Mouse (Mus musculus) testis, adult 2 months (tissue): ENCODE data around the gene Tmub1. TPM values are rescaled to one million over a fixed set of nuclear protein-coding genes. Genes with fewer than 3 reads are reported as not detected.

ENCODE experiments used
- H3K27ac ChIP-seq: fragments of 200-500 bp; 2 replicates; pipeline ENCODE4 v1.5.1; 2012; ENCODE audit warnings: low read depth, low read length; ENCODE audit not compliant: control insufficient read depth, insufficient read depth
- H3K27me3 ChIP-seq: fragments of 200-500 bp; 2 replicates; pipeline ENCODE4 v1.6.1; 2012; ENCODE audit warnings: mild to moderate bottlenecking, low read length, moderate library complexity; ENCODE audit not compliant: control insufficient read depth, insufficient read depth
- H3K36me3 ChIP-seq: fragments of 200-500 bp; 2 replicates; pipeline ENCODE4 v1.6.1; 2012; ENCODE audit warnings: mild to moderate bottlenecking, low read length; ENCODE audit not compliant: control insufficient read depth, insufficient read depth
- H3K4me1 ChIP-seq: fragments of 200-500 bp; 2 replicates; pipeline ENCODE4 v1.6.1; 2012; ENCODE audit warnings: low read length; ENCODE audit not compliant: control insufficient read depth, insufficient read depth
- H3K4me3 ChIP-seq: fragments of 200-500 bp; 2 replicates; pipeline ENCODE4 v1.5.1; 2012; ENCODE audit warnings: low read depth, mild to moderate bottlenecking, low read length, moderate library complexity, mixed read lengths; ENCODE audit not compliant: control insufficient read depth
- CTCF ChIP-seq: fragments of 200-500 bp; IDR thresholded peaks from 2 replicates; pipeline ENCODE4 v1.5.1; 2012; ENCODE audit warnings: low read depth, mild to moderate bottlenecking, inconsistent platforms, low read length, moderate library complexity; ENCODE audit not compliant: control insufficient read depth, insufficient read depth, insufficient replicate concordance
- POLR2A ChIP-seq: fragments of 200-500 bp; IDR thresholded peaks from 2 replicates; pipeline ENCODE4 v1.6.1; 2012; ENCODE audit warnings: low read depth, mild to moderate bottlenecking, inconsistent platforms, low read length, moderate library complexity; ENCODE audit not compliant: control insufficient read depth
- polyA plus RNA-seq: library from polyadenylated mRNA; depleted of rRNA; stranded (reverse); fragments of >200 nt; gene quantifications from 2 replicates; pipeline ENCODE4 v1.2.3, GENCODE M21; 2012

The Tmub1 gene
- polyA plus RNA-seq, 1 experiment, result 5.7 TPM

DNA sequence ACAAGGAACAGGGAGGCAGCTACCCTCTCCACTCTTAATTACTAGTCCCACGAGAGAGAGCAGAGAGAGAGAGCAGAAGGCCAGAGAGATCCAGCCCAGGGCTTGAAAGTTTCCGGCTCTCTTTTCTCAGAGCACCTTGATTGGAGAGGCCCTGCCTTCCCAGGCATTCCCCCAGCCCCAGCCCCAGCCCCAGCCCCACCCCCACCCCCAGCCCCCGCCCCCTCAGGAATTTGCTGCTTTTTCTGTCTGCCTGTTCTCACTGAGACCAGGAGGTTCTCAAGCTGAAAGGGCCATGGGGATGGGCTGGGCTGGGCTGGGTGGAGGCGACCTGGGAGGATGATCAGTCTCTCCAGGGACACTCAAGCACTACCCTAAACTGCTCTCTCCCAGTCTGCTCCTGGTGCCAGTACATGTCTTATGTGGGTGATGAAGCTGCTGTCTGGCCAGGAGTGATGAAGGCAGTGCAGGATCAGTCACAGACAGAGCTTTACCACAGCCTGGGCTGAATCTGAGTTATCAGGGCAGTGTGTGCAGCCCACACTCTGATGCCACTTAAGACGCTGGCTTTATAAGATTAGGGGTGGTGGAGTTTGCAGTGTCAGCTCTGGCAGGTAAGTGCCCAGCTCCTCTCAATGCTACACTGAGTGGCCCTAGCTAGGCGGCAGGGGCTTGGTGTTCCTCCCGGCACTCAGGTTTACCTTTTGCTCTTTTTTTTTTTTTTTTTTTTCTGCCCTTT, 25.4 kb upstream of the Tmub1 start:
- Histone ChIP-seq H3K27me3 (no peaks in the 10 kb centered on the region), H3K4me1 (peaks cover 14% of the 10 kb centered on the region), H3K4me3 (no peak overlapping the region), H3K27ac (no peak overlapping the region), H3K36me3 (no peaks in the 10 kb centered on the region)
- TF ChIP-seq POLR2A (no peak), CTCF (no peak)

DNA sequence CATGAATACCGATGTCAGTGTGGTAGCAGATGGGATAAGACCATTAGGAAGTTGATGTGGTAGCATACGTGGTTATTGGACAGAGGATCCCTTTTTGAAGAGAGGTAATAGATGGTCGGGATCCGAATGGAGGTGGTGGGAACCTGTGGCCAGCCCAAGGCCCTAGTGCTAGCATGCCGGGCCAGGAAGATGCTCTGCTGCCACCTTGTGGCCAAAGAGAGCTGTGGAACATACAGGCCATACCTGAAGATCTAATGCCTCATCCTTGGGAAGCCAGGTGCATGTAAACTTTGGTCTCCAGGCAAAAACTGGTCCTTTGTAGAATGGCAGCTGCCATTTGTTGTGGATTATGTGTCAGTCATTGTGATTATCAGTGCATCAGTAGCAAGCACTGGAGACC, 22.9 kb upstream of the Tmub1 start:
- Histone ChIP-seq H3K36me3 (no peaks in the 10 kb centered on the region), H3K4me1 (peaks cover 12% of the 10 kb centered on the region), H3K27me3 (no peaks in the 10 kb centered on the region), H3K4me3 (no peak overlapping the region), H3K27ac (no peak overlapping the region)
- TF ChIP-seq POLR2A, result no peak
- peak; percentile 85; the same call in 1 of the 2 replicates for TF ChIP-seq CTCF

- H3K27ac ChIP-seq, result no peak overlapping the region
- H3K27me3 ChIP-seq, result no peaks in the 10 kb centered on the region
- TF ChIP-seq CTCF (no peak), POLR2A (no peak)
- no peak overlapping the region for H3K4me3 ChIP-seq
- no peaks in the 10 kb centered on the region for H3K36me3 ChIP-seq
- H3K4me1 ChIP-seq, result no peaks in the 10 kb centered on the region
Measured at GRCm38 (mm10) chr5:24466762-24467161, 19.1 kb upstream of the Tmub1 start.

- Histone ChIP-seq H3K27me3 (no peaks in the 10 kb centered on the region), H3K4me1 (peaks cover 9% of the 10 kb centered on the region), H3K4me3 (no peak overlapping the region), H3K36me3 (no peaks in the 10 kb centered on the region), H3K27ac (no peak overlapping the region)
- TF ChIP-seq CTCF (no peak), POLR2A (no peak)
Measured at GRCm38 (mm10) chr5:24455613-24456012, 8.0 kb upstream of the Tmub1 start.

DNA sequence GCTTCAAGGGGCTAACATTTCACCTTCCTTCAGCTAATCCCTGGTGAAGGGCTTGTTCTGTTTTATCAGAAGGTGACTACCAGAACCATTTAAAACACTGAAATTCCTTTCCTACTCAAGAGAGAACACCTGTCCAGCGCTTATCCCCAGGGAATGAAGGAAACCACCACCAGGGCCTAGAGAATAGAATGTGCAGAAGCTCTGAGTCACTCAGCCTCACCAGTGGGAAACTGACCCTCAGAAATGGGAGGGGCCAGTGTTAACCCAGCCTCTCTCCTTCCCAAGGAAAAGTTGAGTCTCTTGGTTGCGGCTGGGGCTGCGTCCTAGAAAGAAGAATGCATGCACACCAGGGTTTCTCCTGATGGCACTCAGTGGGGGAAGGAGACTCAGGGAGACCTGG, 7.4 kb upstream of the Tmub1 start:
- H3K27me3 ChIP-seq, result no peaks in the 10 kb centered on the region
- H3K4me1 ChIP-seq, result peaks cover 9% of the 10 kb centered on the region
- no peak overlapping the region for H3K27ac ChIP-seq
- TF ChIP-seq CTCF (no peak), POLR2A (no peak)
- no peak overlapping the region for H3K4me3 ChIP-seq
- no peaks in the 10 kb centered on the region for H3K36me3 ChIP-seq

- Histone ChIP-seq H3K27me3 (no peaks in the 10 kb centered on the region), H3K4me1 (peaks cover 9% of the 10 kb centered on the region), H3K36me3 (no peaks in the 10 kb centered on the region), H3K27ac (no peak overlapping the region), H3K4me3 (no peak overlapping the region)
- no peak for TF ChIP-seq POLR2A
- no peak for TF ChIP-seq CTCF
Measured at GRCm38 (mm10) chr5:24453985-24454303, 6.3 kb upstream of the Tmub1 start.

GRCm38 (mm10) chr5:24453283-24453984, 5.8 kb upstream of the Tmub1 start:
- Histone ChIP-seq H3K4me3 (no peak overlapping the region), H3K27ac (no peak overlapping the region), H3K27me3 (no peaks in the 10 kb centered on the region), H3K36me3 (no peaks in the 10 kb centered on the region), H3K4me1 (peaks cover 9% of the 10 kb centered on the region)
- TF ChIP-seq CTCF (no peak), POLR2A (no peak)
